Mouse (Mus musculus) spleen, adult 2 months (tissue): ENCODE results near the gene Fkbp9.

ENCODE experiments used
- CTCF ChIP-seq: fragments of 200-500 bp; IDR thresholded peaks from 2 replicates; pipeline ENCODE4 v1.5.1; 2011; ENCODE audit warnings: mild to moderate bottlenecking, inconsistent platforms; ENCODE audit not compliant: insufficient read depth, insufficient read length, insufficient replicate concordance; ENCODE audit errors: extremely low read depth
- POLR2A ChIP-seq: fragments of 200-500 bp; IDR thresholded peaks from 2 replicates; pipeline ENCODE4 v1.6.1; 2011; ENCODE audit warnings: low read depth, low read length, inconsistent platforms

DNA sequence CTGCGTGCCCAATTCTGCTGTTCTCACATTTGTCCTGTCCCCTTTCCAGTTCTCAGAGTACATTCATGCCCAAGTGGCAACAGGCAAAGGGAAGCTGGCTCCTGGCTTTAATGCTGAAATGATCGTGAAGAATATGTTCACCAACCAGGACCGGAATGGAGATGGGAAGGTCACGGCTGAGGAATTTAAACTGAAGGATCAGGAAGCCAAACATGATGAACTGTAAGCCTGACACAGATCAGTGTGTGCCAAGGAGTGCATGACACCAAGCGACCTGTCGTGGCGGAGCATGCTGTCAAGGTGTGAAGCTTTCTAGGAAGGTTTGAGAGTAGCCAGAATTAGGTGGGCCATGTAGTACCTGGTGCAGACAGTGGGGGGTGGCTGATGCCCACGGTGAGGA lies 46.1 kb downstream of the Fkbp9 start:
- TF ChIP-seq CTCF, result no peak
- TF ChIP-seq POLR2A, result no peak
